Mouse (Mus musculus) C2C12 (cell line): ENCODE results near the gene Tgfbr3.

Experiments
- CEBPB ChIP-seq: IDR thresholded peaks from one replicate; pipeline ENCODE4 v1.6.1; 2011; ENCODE audit warnings: low read depth, mild to moderate bottlenecking, control low read depth, moderate library complexity
- CTCF ChIP-seq: IDR thresholded peaks from one replicate; pipeline ENCODE4 v1.5.1; 2011; ENCODE audit not compliant: control insufficient read depth, insufficient read depth, insufficient read length
- FOSL1 ChIP-seq: IDR thresholded peaks from one replicate; pipeline ENCODE4 v1.8.0; 2011; ENCODE audit warnings: mild to moderate bottlenecking, low read length; ENCODE audit not compliant: poor library complexity, insufficient read depth, severe bottlenecking
- MAX ChIP-seq: IDR thresholded peaks from one replicate; pipeline ENCODE4 v1.6.1; 2011; ENCODE audit warnings: mild to moderate bottlenecking, control low read depth
- MYOD1 ChIP-seq: IDR thresholded peaks from one replicate; pipeline ENCODE4 v1.6.1; 2011; ENCODE audit warnings: low read depth; ENCODE audit not compliant: control insufficient read depth, insufficient read length
- MYOG ChIP-seq: IDR thresholded peaks from one replicate; pipeline ENCODE4 v1.6.1; 2011; ENCODE audit not compliant: control insufficient read depth, insufficient read length; ENCODE audit errors: extremely low read depth
- USF1 ChIP-seq: IDR thresholded peaks from one replicate; pipeline ENCODE4 v1.6.1; 2011; ENCODE audit warnings: low read depth, mild to moderate bottlenecking, control low read depth, moderate library complexity

- TF ChIP-seq USF1 = no peak
- TF ChIP-seq CTCF = no peak
- no peak for TF ChIP-seq MAX
- no peak for TF ChIP-seq MYOD1
- TF ChIP-seq MYOG = no peak
- TF ChIP-seq FOSL1 = no peak
- TF ChIP-seq CEBPB = no peak
These were observed 103.2 kb downstream of the Tgfbr3 start for GRCm38 (mm10) chr5:107186206-107186605.
